Mouse (Mus musculus): ENCODE results near the gene Hdac9. TPM values are rescaled to one million over a fixed set of nuclear protein-coding genes. Genes with fewer than 3 reads are reported as not detected.

The Hdac9 gene
- polyA plus RNA-seq, 1 experiment, result 0.06 TPM

GRCm38 (mm10) chr12:34248193-34249121, 668.4 kb downstream of the Hdac9 start:
- Histone ChIP-seq H3ac (ENCODE audit: control insufficient read depth, insufficient read length, low read depth) (no peak overlapping the region), H3K36me3 (ENCODE audit: control insufficient read depth, insufficient read depth) (no peaks in the 10 kb centered on the region), H3K79me3 (ENCODE audit: low read depth) (no peaks in the 10 kb centered on the region), H3K4me3 (ENCODE audit: insufficient read depth, poor library complexity, severe bottlenecking) (no peak overlapping the region), H3K27me3 (ENCODE audit: control insufficient read depth, insufficient read depth, insufficient read length) (no peaks in the 10 kb centered on the region), H3K79me2 (ENCODE audit: control insufficient read depth, insufficient read depth) (no peaks in the 10 kb centered on the region)
- TF ChIP-seq MYOD1 (IDR thresholded peaks at IDR 0.05; ENCODE audit: control insufficient read depth, insufficient read length, low read depth) (no peak), FOSL1 (IDR thresholded peaks at IDR 0.05; ENCODE audit: insufficient read depth, low read length, poor library complexity, severe bottlenecking) (no peak), CEBPB (IDR thresholded peaks at IDR 0.05; ENCODE audit: low read depth) (no peak), USF1 (IDR thresholded peaks at IDR 0.05; ENCODE audit: low read depth) (no peak), MAX (IDR thresholded peaks at IDR 0.05) (no peak)

GRCm38 (mm10) chr12:34238796-34239195, 678.1 kb downstream of the Hdac9 start:
- Histone ChIP-seq H3K79me3 (ENCODE audit: low read depth) (no peaks in the 10 kb centered on the region), H3ac (ENCODE audit: control insufficient read depth, insufficient read length, low read depth) (no peak overlapping the region), H3K27me3 (ENCODE audit: control insufficient read depth, insufficient read depth, insufficient read length) (no peaks in the 10 kb centered on the region), H3K79me2 (ENCODE audit: control insufficient read depth, insufficient read depth) (no peaks in the 10 kb centered on the region), H3K4me3 (ENCODE audit: insufficient read depth, poor library complexity, severe bottlenecking) (no peak overlapping the region), H3K36me3 (ENCODE audit: control insufficient read depth, insufficient read depth) (no peaks in the 10 kb centered on the region)
- TF ChIP-seq USF1 (IDR thresholded peaks at IDR 0.05; ENCODE audit: low read depth), result no peak
- TF ChIP-seq FOSL1 (IDR thresholded peaks at IDR 0.05; ENCODE audit: insufficient read depth, low read length, poor library complexity, severe bottlenecking), result no peak
- TF ChIP-seq MAX (IDR thresholded peaks at IDR 0.05), result no peak
- TF ChIP-seq MYOD1 (IDR thresholded peaks at IDR 0.05; ENCODE audit: control insufficient read depth, insufficient read length, low read depth), result no peak
- TF ChIP-seq MYOG (IDR thresholded peaks at IDR 0.05; ENCODE audit: control insufficient read depth, extremely low read depth, insufficient read length), result no peak
- no peak for TF ChIP-seq CEBPB (IDR thresholded peaks at IDR 0.05; ENCODE audit: low read depth)
- TF ChIP-seq CTCF (IDR thresholded peaks at IDR 0.05; ENCODE audit: control insufficient read depth, insufficient read depth, insufficient read length), result no peak

- no peaks in the 10 kb centered on the region for H3K27me3 ChIP-seq (ENCODE audit: control insufficient read depth, insufficient read depth, insufficient read length)
- no peak for TF ChIP-seq MAX (IDR thresholded peaks at IDR 0.05)
- TF ChIP-seq USF1 (IDR thresholded peaks at IDR 0.05; ENCODE audit: low read depth), result no peak
- TF ChIP-seq FOSL1 (IDR thresholded peaks at IDR 0.05; ENCODE audit: insufficient read depth, low read length, poor library complexity, severe bottlenecking), result no peak
- no peak for TF ChIP-seq MYOG (IDR thresholded peaks at IDR 0.05; ENCODE audit: control insufficient read depth, extremely low read depth, insufficient read length)
- no peak for TF ChIP-seq CTCF (IDR thresholded peaks at IDR 0.05; ENCODE audit: control insufficient read depth, insufficient read depth, insufficient read length)
- no peak for TF ChIP-seq MYOD1 (IDR thresholded peaks at IDR 0.05; ENCODE audit: control insufficient read depth, insufficient read length, low read depth)
- TF ChIP-seq CEBPB (IDR thresholded peaks at IDR 0.05; ENCODE audit: low read depth), result no peak
- no peaks in the 10 kb centered on the region for H3K79me2 ChIP-seq (ENCODE audit: control insufficient read depth, insufficient read depth)
- no peak overlapping the region for H3ac ChIP-seq (ENCODE audit: control insufficient read depth, insufficient read length, low read depth)
- H3K79me3 ChIP-seq (ENCODE audit: low read depth), result no peaks in the 10 kb centered on the region
- no peaks in the 10 kb centered on the region for H3K36me3 ChIP-seq (ENCODE audit: control insufficient read depth, insufficient read depth)
- H3K4me3 ChIP-seq (ENCODE audit: insufficient read depth, poor library complexity, severe bottlenecking), result no peak overlapping the region
These were observed 685.2 kb downstream of the Hdac9 start for GRCm38 (mm10) chr12:34231621-34232150.

- Histone ChIP-seq H3K79me2 (ENCODE audit: control insufficient read depth, insufficient read depth) (no peaks in the 10 kb centered on the region), H3K27me3 (ENCODE audit: control insufficient read depth, insufficient read depth, insufficient read length) (no peaks in the 10 kb centered on the region), H3K79me3 (ENCODE audit: low read depth) (no peaks in the 10 kb centered on the region), H3ac (ENCODE audit: control insufficient read depth, insufficient read length, low read depth) (no peak overlapping the region), H3K4me3 (ENCODE audit: insufficient read depth, poor library complexity, severe bottlenecking) (no peak overlapping the region), H3K36me3 (ENCODE audit: control insufficient read depth, insufficient read depth) (no peaks in the 10 kb centered on the region)
- TF ChIP-seq MAX (IDR thresholded peaks at IDR 0.05) (peak; percentile 21), USF1 (IDR thresholded peaks at IDR 0.05; ENCODE audit: low read depth) (no peak)
These were observed 692.4 kb downstream of the Hdac9 start for GRCm38 (mm10) chr12:34224505-34224904.

- no peaks in the 10 kb centered on the region for H3K36me3 ChIP-seq (ENCODE audit: control insufficient read depth, insufficient read depth)
- TF ChIP-seq CEBPB (IDR thresholded peaks at IDR 0.05; ENCODE audit: low read depth) (no peak), FOSL1 (IDR thresholded peaks at IDR 0.05; ENCODE audit: insufficient read depth, low read length, poor library complexity, severe bottlenecking) (no peak), MYOD1 (IDR thresholded peaks at IDR 0.05; ENCODE audit: control insufficient read depth, insufficient read length, low read depth) (no peak), MAX (IDR thresholded peaks at IDR 0.05) (no peak)
- H3K79me3 ChIP-seq (ENCODE audit: low read depth), result no peaks in the 10 kb centered on the region
- no peaks in the 10 kb centered on the region for H3K27me3 ChIP-seq (ENCODE audit: control insufficient read depth, insufficient read depth, insufficient read length)
- no peak overlapping the region for H3ac ChIP-seq (ENCODE audit: control insufficient read depth, insufficient read length, low read depth)
- no peaks in the 10 kb centered on the region for H3K79me2 ChIP-seq (ENCODE audit: control insufficient read depth, insufficient read depth)
- no peak overlapping the region for H3K4me3 ChIP-seq (ENCODE audit: insufficient read depth, poor library complexity, severe bottlenecking)
These were observed 695.9 kb downstream of the Hdac9 start for GRCm38 (mm10) chr12:34221014-34221413.

All from C2C12 (cell line).